Mouse (Mus musculus): ENCODE results near the gene Scel.

Scel gene

DNA sequence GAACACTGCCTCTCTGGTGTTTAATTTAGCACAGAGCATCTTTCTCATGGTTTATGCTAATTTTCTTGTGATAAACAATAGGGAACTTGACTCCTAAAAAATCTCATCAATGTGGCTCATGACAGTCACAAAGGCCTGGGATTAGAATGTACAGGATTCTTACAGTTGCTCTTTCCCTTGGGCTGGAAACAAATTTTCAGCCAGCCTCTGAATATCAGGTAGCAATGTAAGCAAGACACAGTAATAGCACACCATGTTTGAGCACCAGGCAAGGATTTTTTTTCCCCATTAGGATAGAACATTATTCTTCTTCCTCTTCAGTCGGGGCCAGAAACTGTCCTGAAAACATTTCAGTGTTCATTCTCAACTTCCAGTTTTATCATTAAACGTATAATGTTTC, 55.3 kb downstream of the Scel start:
- DNase-seq (ENCODE audit: low read depth, low spot score), result no peak

GRCm38 (mm10) chr14:103571598-103572320, 58.6 kb downstream of the Scel start:
- DNase-seq (ENCODE audit: low read depth, low spot score), result no peak

GRCm38 (mm10) chr14:103575854-103576253, 62.7 kb downstream of the Scel start:
- no peak for DNase-seq (ENCODE audit: low read depth, low spot score)

DNA sequence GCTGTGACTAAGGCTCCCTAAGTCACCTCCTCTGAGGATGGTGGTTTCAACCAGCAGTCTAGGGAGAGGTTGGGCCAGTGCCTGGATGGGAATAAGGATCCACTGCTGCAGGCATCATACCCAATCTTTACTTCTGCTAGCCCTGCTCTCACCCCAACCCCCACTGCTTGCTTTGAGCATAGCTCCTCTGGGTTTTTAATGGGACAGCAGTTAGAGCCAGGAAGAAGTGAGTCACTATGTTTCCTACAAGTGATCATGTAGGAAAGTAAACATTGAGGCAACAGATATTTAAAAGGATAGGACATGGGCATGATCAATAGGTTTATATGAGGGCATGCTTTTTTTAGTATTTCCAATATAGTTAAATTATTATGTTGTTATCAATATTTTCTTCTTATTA, 63.9 kb downstream of the Scel start:
- no peak for DNase-seq (ENCODE audit: low read depth, low spot score)

DNA sequence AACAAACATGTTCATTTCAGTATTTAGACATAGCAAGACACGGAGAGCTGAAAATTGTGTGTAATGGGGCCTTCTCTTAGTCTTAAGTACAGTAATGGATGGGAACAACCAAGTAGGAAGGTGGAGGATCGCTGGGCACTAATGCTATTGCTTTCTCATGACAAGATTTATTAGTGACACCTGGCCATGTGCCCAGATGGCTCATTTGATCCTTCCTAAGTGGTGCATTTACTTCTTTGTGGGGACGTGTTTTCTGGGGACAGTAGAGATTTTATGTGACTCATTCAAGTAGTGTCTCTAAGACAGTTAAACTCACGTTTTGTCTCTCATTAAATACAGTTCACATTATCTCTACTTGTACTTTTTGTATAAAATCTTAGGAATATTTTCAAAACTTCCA, 73.5 kb downstream of the Scel start:
- no peak for DNase-seq (ENCODE audit: low read depth, low spot score)

DNA sequence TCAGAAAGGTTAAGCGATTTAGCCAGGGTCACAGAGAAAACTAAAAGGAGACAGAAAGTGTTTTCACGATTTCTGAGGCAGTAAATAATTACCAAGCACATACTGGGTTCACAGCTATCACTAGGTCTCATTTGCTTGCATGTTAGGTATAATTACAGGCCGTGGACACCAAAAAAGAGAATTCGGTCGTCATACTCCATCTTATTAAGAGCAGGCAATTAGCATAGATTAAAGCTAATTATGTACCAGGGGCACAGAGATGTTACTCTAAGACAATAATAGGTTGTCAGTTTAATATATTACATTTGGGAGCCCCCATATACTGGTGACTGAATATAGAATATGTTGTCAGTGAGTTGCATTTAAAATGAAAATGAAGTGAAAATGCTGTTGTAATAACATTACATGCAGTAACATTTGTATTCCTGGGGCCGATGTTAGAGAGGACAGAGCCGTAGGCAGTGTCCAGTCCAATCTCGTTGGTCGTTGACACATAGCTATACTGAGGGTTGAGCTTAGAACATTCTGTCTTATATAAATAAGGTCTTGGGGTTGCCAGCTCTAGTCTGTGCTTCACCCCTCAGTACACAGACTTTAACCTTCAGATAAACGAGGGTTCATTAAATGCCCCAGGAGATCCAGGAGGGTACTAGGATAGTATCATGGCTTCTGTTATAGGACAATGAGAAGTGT, 74.2 kb downstream of the Scel start:
- no peak for DNase-seq (ENCODE audit: low read depth, low spot score)

GRCm38 (mm10) chr14:103589819-103590218, 76.7 kb downstream of the Scel start:
- DNase-seq (ENCODE audit: low read depth, low spot score), result no peak

- no peak for DNase-seq (ENCODE audit: low read depth, low spot score)
Observed at GRCm38 (mm10) chr14:103595870-103596269, 82.7 kb downstream of the Scel start.

- no peak for DNase-seq (ENCODE audit: low read depth, low spot score)
Observed at GRCm38 (mm10) chr14:103608063-103608462, 94.9 kb downstream of the Scel start.

GRCm38 (mm10) chr14:103613573-103614271, 100.6 kb downstream of the Scel start:
- no peak for DNase-seq (ENCODE audit: low read depth, low spot score)

DNA sequence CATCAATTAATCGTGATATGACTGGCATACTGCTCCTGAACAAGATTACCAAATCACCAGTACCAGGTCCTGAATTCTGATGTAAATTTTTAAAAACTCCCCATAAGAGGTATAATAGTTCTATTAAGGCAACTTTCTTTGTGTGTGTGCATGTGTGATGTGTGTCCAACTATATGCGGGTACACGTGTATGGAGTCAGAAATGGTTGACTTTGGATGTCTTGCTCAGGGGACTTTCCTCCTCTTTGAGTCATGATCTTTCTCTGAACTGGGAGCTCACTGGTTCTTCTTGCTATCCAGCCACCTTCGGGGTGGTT, 101.1 kb downstream of the Scel start:
- no peak for DNase-seq (ENCODE audit: low read depth, low spot score)

DNA sequence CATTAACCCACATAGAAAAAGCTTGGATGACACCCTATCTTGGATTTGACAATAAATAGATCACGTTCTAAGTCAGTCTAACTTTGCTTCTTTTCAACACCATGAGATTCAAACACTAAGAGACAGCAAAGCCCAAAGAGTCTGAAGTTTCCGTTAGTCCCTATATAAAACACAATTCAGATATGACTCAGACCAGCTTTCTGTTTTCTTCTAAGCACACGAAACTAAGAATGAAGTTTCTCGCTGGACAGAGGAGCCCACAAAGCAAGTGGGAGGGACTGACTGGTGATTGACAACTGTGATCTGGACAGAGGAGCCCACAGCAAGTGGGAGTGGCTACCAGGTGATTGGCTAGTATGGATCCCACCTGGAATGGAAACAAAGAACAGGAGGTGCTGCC, 106.6 kb downstream of the Scel start:
- no peak for DNase-seq (ENCODE audit: low read depth, low spot score)

DNA sequence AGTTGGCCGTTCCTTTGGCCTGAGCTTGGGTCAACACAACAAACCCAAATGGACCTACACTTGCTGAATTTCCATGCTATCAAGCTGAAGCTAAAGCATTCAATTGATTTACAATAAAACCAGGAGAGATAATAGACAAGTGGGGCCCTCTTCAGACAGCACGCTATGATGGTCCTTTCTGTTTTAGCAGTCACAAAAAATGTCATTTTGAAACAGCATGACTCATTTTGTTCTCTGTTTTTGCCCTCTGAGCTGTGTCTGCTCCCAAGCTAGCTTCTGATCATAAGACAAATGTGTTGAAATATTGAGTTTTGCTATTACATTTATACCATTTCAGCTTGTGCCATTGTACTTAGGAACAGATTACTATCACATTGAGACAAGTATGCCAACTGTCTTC, 108.1 kb downstream of the Scel start:
- DNase-seq (ENCODE audit: low read depth, low spot score), result no peak

- no peak for DNase-seq (ENCODE audit: low read depth, low spot score)
Observed at GRCm38 (mm10) chr14:103626100-103626499, 113.0 kb downstream of the Scel start.

DNA sequence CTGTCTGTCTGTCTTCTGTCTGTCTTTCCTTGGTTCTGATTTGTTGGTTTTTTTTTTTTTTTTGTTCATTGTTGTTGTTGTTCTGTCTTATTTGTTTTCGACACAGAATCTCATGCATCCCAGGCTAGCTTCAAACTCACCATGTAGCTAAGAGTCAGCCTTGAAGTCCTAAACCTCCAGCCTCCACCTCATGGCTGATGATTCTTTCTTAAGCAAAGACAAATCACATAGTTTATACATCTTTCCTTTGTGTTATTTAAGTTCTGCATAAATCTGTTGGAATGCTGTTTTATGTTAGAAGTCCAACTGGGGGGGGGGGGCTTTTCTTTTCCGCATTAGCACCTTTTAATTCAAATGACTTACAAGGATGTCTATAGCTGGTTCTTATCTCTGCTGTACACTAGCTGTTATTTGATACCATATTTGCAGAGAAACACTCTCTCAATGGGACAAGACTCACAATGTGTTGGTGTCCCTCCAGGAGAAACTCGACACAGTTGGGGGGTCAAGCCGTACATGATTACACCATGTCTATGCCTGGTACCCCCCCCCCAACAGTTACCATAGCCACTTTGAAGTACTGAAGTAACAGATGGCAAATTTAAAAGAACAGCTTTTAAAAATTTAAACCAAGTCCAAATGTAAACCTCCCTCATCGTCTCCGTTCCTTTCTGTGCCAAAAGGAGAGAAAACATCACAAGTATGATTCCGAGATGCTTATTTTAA, 116.7 kb downstream of the Scel start:
- no peak for DNase-seq (ENCODE audit: low read depth, low spot score)

- no peak for DNase-seq (ENCODE audit: low read depth, low spot score)
Observed at GRCm38 (mm10) chr14:103630545-103630944, 117.4 kb downstream of the Scel start.

- DNase-seq (ENCODE audit: low read depth, low spot score), result no peak
Observed at GRCm38 (mm10) chr14:103643933-103644332, 130.8 kb downstream of the Scel start.

GRCm38 (mm10) chr14:103647981-103648380, 134.8 kb downstream of the Scel start:
- no peak for DNase-seq (ENCODE audit: low read depth, low spot score)

DNA sequence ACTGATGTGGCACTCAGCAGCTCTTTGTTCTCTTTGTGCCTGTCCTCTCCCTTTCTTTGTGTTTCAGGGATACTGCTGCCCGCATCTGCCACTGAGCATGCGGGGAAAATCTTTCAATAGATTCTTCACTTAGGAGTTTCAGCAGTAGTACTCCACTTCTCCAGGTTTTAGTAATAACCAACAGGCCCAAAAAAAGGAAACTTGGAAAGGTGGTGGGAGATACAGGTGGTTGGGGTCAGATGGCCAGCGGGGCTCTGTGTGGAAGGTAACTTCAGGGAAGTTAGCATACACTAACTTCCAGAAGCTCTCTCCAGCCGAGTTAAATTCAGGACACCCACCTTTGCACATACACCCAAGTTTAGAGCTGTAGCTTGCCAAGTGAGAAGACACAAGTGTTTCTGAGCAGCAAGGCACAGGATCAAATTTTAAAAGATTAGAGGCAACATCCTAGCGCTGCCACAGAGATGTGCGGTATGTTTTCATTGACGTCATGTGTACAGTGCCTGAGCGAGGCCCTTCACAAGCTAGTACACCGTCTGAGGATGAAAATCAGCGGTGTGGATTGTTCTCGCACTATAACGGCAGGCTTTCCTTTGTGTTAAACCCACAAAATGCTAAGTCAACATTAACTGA, 135.6 kb downstream of the Scel start:
- no peak for DNase-seq (ENCODE audit: low read depth, low spot score)

GRCm38 (mm10) chr14:103649302-103649701, 136.2 kb downstream of the Scel start:
- DNase-seq (ENCODE audit: low read depth, low spot score), result no peak

- DNase-seq (ENCODE audit: low read depth, low spot score), result peak; percentile 81
Observed at GRCm38 (mm10) chr14:103649896-103650334, 136.8 kb downstream of the Scel start, which contains the start of gene Slain1. Gene Slain1, plus strand, starts transcription at chr14:103650228.
